Mouse (Mus musculus) ES-E14 (cell line): ENCODE results near the gene Mrpl24.

ENCODE experiments used
- HCFC1 ChIP-seq: IDR thresholded peaks from 2 replicates; pipeline ENCODE4 v1.6.1; 2012; ENCODE audit warnings: low read length, inconsistent platforms, borderline replicate concordance; ENCODE audit not compliant: insufficient read depth
- MAFK ChIP-seq: IDR thresholded peaks from 2 replicates; pipeline ENCODE4 v1.6.1; 2014; ENCODE audit warnings: mild to moderate bottlenecking, low read depth, low read length, inconsistent platforms; ENCODE audit not compliant: insufficient read depth
- ZC3H11A ChIP-seq: IDR thresholded peaks from 2 replicates; pipeline ENCODE4 v1.6.1; 2012; ENCODE audit warnings: low read depth, mild to moderate bottlenecking, inconsistent platforms, low read length, borderline replicate concordance
- ZNF384 ChIP-seq: IDR thresholded peaks from 2 replicates; pipeline ENCODE4 v1.6.1; 2012; ENCODE audit warnings: low read depth, low read length, inconsistent platforms

GRCm38 (mm10) chr3:87944838-87945600, 25.7 kb downstream of the Mrpl24 start:
- TF ChIP-seq HCFC1 (no peak), MAFK (no peak), ZC3H11A (no peak), ZNF384 (no peak)
